Mouse (Mus musculus) ovary, postnatal 36 days (tissue): ENCODE results near the gene Sema4b.

ENCODE experiments used
- DNase-seq: peaks from one replicate; pipeline ENCODE4 v3.0.0; 2022; ENCODE audit warnings: low spot score, mixed read lengths

The Sema4b gene

DNA sequence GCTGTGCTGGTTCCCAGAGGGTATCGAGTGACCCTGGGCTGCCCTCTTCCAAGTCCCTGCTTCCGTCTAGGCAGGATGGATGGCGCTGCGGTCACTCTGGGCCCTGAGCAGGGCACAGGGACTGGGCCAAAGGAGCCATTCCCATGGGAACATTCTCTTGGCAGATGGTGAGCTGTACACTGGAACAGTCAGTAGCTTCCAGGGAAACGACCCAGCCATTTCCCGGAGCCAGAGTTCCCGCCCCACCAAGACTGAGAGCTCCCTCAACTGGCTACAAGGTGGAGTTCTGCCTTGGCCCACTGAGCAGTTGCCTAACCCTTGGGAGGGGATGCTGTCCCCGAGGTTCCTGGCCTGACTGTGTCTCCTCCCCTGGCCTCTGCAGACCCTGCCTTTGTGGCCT lies 29.9 kb downstream of the Sema4b start:
- peak; percentile 41 for DNase-seq

DNA sequence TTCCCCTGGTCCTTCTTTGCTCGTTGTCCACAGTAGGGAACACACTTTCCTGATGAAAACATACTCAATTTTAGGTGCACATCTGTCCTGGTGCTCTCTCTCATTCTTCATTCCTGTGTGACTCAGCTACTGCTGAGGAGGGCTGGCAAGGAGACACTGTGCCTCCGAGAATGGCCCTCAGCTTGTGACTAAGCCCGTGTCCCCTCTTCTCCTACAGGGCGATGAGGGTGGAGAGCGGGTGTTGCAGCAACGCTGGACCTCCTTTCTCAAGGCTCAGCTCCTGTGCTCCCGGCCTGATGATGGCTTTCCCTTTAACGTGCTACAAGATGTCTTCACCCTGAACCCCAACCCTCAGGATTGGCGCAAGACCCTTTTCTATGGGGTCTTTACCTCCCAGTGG lies 32.0 kb downstream of the Sema4b start:
- no peak for DNase-seq

- no peak for DNase-seq
Observed at GRCm38 (mm10) chr7:80220237-80220797, 33.7 kb downstream of the Sema4b start.

GRCm38 (mm10) chr7:80221179-80221750 lies 34.6 kb downstream of the Sema4b start:
- no peak for DNase-seq

DNA sequence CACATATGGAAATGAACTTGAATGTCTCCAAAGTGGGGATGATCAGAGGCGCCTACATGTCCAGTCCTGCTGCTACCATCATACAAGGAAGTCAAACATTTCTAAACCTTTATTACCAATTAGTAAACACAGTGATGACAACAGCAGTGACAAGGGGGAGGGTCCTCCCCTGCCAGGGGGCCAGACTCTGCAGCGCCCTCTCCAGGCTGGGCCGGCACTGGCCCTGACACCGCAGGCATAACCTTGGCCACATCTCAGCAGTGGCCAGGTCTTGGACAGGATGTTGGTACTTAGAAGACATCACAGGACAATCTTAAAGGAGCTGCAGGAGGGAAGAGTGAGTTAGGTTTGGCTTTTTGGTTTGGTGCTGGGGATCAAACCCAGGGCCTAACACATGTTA lies 40.4 kb downstream of the Sema4b start:
- DNase-seq = no peak

- DNase-seq = no peak
Observed at GRCm38 (mm10) chr7:80230196-80230595, 43.6 kb downstream of the Sema4b start.

DNA sequence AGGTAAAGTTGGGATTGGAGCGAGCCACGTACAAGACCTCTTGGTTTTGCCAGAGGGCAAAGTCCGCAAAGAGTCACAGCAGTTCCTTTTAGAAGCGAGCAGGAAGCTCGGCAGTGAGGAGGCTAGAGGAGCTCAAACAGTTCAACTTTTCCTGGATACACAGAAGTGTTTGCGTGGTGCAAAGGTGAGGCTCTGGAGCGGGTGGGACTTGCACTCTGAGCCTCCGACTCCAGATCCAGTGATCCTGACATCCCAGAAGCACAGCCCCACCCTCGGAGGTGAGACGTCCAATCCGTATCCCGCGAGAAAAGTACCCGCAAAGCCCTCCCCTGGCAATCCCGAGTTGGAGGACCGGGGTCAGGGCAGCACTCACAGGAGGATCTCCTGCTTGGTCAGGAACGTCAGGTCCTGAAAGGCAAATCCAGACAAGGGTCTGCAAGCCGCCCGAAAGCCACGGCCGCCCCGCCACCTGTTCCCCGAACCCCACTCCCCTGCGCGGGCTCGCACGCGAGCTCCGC lies 45.4 kb downstream of the Sema4b start:
- DNase-seq = no peak

- DNase-seq = peak; percentile 99
Observed at GRCm38 (mm10) chr7:80232489-80233029, 45.9 kb downstream of the Sema4b start, which contains the start of the genes Cib1 and Gdpgp1. Cib1 (minus strand) TSS chr7:80232813. Gdpgp1 (plus strand) TSS chr7:80232865.

DNA sequence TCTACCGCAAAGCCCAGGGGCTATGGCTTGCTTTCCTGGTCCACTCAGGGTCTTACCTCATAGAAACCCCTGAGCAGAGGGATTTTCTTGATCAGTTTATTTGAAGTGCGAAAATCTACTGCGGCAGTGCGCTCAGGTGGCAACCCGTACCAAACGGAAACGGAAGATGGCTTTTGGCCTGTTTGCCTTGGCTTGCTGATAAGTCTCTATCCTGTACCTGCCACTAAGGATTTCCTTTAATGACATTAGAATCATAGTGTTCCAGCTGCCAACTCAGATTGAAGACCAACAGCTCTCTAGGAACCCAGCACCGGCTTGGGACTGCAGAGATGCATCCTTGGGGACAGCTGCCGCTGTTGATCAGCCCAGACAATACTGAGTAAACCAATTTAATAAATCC lies 47.2 kb downstream of the Sema4b start:
- no peak for DNase-seq

DNA sequence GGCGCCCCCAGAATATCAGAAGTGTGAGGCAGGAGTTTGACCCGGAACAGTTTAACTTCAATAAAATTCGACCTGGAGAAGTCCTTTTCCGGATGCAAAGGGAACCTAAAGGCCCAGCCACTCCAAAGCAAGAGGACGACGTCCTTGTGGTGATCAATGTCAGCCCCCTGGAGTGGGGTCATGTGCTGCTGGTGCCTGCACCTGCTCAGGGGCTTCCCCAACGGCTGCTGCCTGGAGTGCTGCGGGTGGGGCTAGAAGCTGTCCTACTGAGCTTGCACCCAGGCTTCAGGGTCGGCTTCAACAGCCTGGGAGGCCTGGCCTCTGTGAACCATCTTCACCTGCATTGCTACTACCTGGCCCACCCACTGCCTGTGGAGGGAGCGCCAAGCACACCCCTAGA lies 51.9 kb downstream of the Sema4b start:
- no peak for DNase-seq

DNA sequence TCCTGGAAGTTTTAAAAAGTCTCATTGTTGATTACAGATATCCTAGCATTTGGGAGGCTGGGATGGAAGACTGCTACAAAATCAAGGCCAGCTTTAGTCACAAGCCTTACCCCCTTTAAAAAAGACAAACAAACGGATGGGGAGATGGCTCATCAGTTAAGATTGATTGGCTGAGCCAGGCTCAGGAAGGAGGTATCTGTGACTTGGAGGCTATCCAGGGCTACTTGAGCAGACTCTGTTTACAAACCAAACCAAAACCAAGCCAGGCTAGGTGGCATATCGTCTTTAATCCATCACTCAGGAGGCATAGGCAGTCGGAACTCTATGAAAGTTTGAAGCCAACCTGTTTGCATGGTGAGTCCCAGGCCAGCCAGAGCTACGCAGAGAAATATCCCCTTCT lies 55.0 kb downstream of the Sema4b start:
- DNase-seq = no peak

DNA sequence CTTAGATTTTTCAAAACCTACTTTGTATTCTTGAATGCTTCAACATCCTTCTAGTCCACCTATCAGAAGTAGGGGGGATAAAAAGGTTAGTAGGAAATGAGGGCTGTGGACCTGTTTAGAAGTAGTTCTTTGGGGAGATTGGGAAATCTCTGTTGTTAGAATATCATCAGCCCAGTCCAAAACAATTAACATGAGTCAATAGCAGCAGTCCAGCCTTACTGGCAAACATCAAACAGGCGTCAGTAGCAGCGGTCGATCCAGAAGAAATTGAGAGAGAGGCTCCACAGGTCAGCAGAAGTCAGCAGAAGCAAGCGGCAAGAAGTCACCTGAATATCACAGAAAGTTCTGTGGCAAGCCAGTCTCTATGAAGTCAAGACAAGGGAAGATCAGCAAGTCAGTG lies 58.2 kb downstream of the Sema4b start:
- DNase-seq = no peak

GRCm38 (mm10) chr7:80246148-80246721 lies 59.6 kb downstream of the Sema4b start, which contains the start of gene Ttll13:
Ttll13 (plus strand) TSS chr7:80246376.
- peak; percentile 97 for DNase-seq

DNA sequence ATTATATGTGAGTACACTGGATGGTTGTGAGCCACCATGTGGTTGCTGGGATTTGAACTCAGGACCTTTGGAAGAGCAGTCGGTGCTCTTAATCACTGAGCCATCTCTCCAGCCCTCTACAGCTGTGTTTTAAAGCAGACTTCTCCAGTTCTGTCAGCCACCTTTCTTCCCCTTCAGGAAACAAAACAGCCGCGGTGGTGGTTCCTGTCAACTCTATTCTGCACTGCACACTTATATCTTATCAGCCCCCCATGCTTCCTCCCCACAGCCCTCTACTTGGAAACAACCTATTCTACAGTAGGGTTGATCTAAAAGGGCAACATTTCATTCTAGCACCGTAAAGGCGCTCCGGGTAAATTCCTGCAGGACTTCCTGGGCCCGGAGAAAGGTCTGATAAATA lies 60.2 kb downstream of the Sema4b start:
- DNase-seq = no peak

DNA sequence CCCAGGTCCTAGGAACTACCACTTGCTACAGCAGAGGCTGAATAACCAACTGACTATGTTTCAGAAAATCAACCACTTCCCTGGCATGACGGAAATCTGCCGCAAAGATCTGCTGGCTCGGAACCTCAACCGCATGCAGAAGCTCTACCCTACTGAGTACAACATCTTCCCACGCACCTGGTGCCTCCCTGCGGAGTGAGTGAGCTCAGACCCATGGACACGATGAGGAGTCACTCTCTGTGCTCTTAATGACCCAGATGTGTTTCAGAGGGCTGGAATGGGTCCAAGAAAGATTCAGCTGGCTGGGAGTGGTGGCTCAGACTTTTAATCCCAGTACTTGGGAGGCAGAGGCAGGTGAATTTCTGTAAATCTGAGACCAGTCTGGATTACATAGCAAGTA lies 65.8 kb downstream of the Sema4b start:
- DNase-seq = no peak

DNA sequence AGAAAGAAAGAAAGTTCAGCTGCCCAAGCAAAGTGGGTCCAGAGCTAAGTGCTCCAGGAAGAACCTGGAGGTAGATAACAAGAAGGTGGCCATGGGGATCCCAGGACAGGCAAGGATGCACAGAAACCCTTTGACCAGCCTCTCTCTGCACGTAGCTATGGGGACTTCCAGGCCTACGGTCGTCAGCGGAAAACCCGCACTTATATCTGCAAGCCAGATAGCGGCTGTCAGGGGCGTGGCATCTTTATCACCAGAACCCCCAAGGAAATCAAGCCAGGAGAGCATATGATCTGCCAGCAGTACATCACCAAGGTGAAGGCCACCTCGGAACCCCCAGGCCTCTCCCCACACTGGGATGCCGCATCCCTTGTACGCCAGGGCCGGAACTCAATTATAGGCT lies 66.2 kb downstream of the Sema4b start:
- DNase-seq = no peak

- no peak for DNase-seq
Observed at GRCm38 (mm10) chr7:80255981-80256380, 69.3 kb downstream of the Sema4b start.

DNA sequence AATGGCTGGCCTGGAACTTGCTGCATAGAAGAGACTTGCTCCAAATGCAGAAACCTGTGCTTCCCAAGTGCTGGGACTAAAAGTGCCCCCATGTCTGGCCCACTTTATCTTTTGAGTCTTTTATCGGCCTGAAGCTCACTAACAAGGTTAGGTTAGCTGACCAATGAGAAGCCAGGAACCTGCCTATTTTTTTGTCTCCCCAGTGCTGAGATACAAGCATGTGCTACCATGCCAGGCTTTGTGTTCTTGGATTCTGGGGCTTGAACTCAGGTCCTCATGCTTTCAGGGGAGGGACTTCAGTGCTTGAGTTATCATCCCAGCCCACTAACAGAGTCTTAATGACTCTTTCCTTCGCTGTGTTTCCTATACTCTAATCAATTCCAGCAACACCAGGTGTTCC lies 71.1 kb downstream of the Sema4b start:
- DNase-seq = no peak

- peak; percentile 79 for DNase-seq
Observed at GRCm38 (mm10) chr7:80260625-80261371, 74.2 kb downstream of the Sema4b start, which contains the start of gene Ngrn. Ngrn (plus strand) TSS chr7:80261215.

DNA sequence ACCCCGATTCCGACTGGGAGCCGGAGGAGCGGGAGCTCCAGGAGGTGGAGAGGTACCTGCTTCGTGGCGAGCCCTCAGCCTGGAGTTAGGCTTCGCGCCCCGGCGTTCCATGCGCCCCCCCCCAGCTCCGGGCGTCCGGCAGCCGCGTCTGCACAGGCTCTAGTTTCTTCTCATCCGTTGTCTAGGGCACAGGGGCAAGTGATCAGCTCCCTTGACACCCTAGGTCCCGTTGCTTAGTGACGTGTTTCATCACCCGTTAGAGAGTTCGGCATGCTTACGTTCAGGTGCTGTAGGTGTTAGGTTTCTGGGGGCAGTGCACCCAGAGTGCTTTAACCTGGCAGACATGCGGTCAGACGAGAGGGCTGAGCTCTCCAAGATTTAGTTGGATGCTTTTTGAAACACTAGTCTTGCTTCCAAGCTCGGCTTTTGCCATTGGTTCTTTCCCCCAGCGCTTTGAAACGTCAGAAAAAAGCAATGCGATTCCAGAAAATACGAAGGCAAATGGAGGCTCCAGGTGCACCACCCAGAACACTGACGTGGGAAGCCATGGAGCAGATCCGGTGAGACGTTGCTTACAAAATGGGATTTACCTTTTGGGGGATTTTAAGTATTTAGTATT lies 74.8 kb downstream of the Sema4b start:
- DNase-seq = no peak

- no peak for DNase-seq
Observed at GRCm38 (mm10) chr7:80264606-80265005, 78.0 kb downstream of the Sema4b start.

DNA sequence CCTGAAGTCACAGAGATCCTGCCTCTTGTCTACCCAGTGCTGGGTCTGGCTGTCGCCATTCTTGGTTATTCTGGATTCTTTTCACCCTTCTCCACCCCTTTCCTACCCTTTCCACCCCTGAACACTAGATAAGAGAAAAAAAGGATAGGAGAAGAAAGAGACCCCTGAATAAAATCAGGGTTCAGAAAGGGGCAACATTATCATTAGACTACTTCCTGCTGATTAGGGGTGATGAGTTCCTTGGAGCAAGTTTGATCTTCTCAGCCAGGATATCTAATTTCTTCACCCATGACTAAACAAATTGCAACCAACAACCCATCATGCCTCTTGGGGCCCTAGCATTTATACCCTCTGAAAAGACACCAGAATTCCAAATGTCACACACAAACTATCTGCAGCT lies 81.1 kb downstream of the Sema4b start:
- no peak for DNase-seq
